Mouse (Mus musculus) gastrocnemius, adult 18-20 months (tissue): ENCODE results near the gene Itga2. TPM values are rescaled to one million over a fixed set of nuclear protein-coding genes. Genes with fewer than 3 reads are reported as not detected.

ENCODE experiments used
- DNase-seq: peaks from one replicate; pipeline ENCODE4 v3.0.0; 2021; ENCODE audit warnings: low spot score
- long read RNA-seq, 2 experiments: library from polyadenylated mRNA; stranded (forward); transcript quantifications; one replicate each; pipeline ENCODE4 v2.0.0; 2021
- total RNA-seq, 2 experiments: library from RNA; stranded (reverse); gene quantifications; 2 replicates each; pipeline ENCODE4 v1.2.3; 2021

Itga2 gene
- under 1 TPM; 0.33 to 0.43 TPM for total RNA-seq
- long read RNA-seq, experiment 1: 0 reads
- long read RNA-seq, experiment 2: 0 reads

DNA sequence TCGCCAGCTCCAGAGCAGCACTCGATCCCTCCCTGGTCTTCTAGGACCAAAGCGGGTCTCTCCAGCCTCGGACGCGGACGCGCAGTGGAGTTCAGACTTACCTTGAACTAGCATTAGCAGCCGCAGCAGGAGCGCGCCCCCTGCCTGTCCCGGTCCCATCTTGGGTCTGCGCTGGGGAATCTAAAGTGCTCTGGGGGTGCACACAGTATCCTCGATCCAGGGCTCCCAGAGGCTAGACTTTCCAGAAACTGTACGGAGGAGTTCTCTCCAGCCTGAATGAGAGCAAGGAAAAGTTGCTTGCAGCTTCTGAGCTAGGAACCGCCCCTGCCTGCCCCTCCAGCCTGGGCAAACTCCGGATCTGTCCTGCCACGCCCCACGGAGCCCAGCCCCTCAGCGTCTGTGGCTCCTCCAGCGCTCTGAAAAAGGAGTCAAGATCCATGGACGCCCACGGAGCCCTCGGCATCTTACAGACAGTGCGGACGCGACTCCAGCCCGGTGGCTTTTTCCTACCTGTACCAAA is at the start of gene Itga2:
Gene Itga2, minus strand, starts transcription at position 326 of the 520 bp plus-strand sequence.
- DNase-seq: peak; percentile 50

- no peak for DNase-seq
Observed at GRCm38 (mm10) chr13:114980831-114981419, 49.0 kb upstream of the Itga2 start.

- DNase-seq: no peak
Observed at GRCm38 (mm10) chr13:114974484-114975042, 42.7 kb upstream of the Itga2 start.

DNA sequence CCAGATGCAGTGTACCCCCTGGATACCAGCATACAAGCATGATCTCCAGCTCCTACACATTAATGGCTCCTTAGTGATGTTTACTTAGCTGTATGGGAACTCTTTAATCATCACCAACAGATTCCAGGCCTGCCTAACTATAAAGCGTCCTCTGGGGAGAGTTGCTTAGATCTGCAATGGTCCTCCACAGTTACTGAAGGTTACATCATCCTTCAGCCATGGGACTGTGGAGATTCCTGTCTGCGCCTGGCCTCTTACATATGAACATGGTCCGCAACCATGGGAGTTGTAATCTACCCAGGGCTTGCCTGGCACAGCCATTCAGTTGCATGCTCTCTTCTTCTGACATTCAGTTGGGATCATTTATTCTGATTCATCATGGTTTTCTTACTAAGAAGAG is 40.0 kb upstream of the Itga2 start:
- no peak for DNase-seq

GRCm38 (mm10) chr13:114964233-114964632 is 32.3 kb upstream of the Itga2 start:
- peak; percentile 68 for DNase-seq

DNA sequence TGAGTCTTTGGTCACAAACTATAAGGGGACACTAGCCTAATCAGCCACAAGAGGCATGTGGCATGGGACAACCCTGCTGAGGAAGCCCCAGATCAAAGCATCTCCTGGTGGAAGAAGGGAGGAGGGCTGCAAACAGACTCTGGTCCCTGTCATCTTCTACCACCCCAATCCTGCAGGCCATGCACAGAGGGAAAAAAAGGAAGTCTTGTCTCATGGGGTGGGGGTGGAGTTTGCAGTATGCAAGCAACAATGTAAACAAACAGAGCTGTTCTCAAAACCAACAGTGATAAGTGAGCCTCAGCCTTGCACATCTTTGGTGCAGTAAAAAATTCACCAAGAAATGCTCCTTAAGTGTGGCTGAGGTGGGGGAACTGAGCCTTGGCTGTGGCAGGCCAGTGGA is 22.6 kb upstream of the Itga2 start:
- no peak for DNase-seq

- DNase-seq: no peak
Observed at GRCm38 (mm10) chr13:114933541-114933940, 1.6 kb upstream of the Itga2 start.

GRCm38 (mm10) chr13:114930996-114931649 is 777 bp downstream of the Itga2 start:
- no peak for DNase-seq

DNA sequence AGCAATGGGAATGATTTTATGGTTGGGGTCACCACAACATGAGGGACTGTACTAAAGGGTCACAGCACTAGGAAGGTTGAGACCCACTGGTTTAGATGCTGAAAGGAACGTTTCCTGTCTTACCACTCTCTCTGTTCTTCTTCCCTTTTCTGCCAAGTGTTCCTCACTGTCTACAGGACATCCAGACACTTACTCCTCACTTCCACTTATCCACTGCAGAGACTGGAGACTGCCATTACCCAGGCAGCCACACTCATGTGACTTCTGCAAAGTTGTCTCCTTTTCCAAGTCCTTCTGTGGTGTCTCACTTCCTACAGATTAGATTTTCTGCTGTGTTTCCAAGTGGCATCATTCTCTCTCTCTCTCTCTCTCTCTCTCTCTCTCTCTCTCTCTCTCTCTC is 7.1 kb downstream of the Itga2 start:
- DNase-seq: no peak

GRCm38 (mm10) chr13:114923331-114923730 is 8.6 kb downstream of the Itga2 start:
- DNase-seq: no peak

DNA sequence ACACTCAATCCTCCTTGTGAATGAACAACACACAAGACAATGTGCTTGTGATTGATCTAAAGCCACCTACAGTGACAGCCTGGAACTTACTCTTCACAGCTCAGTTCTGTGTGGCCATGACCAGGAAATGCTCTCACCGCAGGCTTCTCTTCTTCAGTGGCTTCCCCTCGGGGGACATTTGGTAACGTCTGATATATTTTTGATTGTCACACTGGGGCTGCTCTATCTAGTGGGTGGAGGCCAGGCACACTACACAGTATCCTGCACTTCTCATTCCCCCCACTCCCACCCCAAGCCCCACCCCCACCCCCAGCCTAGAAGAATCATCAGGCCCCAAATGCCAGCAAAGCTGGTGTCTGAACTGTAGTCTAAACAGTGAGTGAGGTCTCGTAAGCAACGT is 16.1 kb downstream of the Itga2 start:
- DNase-seq: no peak

- DNase-seq: no peak
Observed at GRCm38 (mm10) chr13:114914963-114915362, 16.9 kb downstream of the Itga2 start.

- DNase-seq: no peak
Observed at GRCm38 (mm10) chr13:114914559-114914958, 17.3 kb downstream of the Itga2 start.

GRCm38 (mm10) chr13:114910629-114911028 is 21.3 kb downstream of the Itga2 start:
- no peak for DNase-seq

DNA sequence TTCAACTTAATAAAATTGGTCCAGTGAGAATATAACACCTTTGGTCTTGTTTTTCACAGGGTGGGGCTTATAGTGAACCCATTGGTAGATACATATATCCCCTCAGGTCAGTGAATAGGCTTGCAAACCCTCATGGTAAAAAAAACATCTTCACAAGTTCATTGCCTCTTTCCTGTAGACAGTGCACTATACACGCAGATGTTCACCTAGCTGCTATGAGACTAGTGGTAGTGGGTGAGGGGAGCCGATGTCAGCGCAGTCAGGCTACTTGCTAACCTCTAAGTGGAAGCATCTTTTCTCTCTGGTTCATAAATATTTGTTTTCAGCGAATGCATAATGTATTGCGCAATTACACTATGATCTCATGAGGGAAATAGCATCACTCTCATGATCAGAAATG is 22.4 kb downstream of the Itga2 start:
- DNase-seq: no peak

DNA sequence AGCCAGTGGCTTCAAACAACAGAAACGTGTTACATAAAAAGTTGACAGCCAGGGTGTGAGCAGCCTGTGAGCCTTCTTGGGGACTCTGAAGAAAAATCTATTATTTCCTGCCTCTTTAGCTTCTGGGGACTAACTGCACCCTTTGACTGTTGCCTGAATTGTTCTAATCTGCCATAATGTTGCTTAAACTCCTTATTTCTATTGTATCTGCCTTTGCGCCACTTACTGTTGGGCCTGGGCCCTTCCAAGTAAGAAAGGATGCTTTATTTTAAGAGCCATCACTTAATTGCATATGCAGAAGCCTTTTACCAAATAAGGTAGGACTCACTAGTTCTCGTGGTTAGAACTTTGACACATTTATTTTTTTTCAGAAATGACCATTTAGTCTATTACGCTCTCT is 24.0 kb downstream of the Itga2 start:
- no peak for DNase-seq

DNA sequence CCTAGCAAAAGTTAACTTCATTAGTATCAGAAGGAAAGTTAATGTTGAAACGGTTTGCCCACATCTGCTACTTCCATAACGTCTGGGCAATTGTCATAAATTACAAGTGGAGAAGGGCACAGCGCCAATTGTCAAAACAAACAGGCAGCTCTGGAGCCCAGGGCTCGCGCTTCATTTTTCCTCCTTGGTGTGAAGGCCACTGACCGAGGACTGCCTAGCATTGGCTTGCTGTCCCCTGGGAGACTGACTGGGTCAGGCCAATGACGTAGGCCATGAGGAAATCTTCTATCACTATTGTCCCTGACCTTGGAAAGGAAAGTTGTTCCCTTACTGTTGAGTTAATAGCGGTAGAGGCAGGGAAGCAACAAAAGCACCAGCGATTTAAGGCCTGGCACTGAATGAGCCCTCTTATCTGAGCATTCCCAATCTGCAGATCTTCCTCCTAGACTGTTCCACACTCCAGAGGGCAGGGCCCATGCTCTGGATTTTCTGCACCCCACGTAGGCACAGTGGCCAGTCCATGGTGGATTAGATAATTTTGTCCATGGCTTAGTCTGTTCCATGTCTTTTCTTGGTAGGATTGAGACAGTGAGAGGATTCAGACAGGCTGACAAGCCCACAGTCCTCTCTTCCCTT is 35.0 kb downstream of the Itga2 start:
- DNase-seq: peak; percentile 54

- DNase-seq: peak; percentile 21
Observed at GRCm38 (mm10) chr13:114895896-114896295, 36.0 kb downstream of the Itga2 start.

- DNase-seq: no peak
Observed at GRCm38 (mm10) chr13:114894718-114895117, 37.2 kb downstream of the Itga2 start.

GRCm38 (mm10) chr13:114891655-114892054 is 40.2 kb downstream of the Itga2 start:
- no peak for DNase-seq

DNA sequence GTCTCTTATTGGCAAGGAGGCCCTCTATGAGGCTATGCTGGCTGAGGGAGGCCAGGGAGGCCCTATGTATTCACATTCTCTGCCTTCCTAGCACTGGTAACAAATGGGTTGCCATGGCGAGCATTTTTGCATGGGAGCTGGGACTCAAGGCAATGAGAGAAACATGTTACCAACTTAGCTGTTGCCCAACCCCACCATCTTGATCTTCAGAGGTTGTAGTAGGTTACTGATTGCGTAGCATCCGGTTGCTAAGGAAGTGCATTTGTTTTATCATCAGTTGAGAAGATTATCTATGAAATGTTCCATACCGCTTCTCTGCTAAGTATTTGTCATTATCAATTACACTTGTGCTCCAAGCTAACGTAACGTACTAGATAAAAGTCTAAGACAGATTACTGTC is 44.2 kb downstream of the Itga2 start:
- no peak for DNase-seq

DNA sequence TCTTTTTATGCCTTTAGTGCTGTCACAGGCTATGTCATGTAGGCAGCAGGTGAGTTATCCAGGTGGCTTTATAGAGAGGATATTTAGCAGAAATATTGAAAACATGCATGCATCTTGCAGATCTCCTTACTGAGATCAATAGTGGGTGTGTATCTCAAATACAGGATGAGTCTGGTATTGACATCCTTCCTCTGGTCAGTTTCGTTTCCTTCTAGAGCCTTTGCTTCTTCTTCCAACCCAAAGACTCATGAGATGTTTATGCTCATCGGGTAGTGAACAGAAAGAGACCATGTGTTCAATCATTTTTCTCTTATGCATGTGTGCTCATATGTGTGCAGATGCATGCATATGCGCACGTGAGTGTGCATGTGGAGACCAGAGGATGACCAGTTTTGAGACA is 44.6 kb downstream of the Itga2 start:
- no peak for DNase-seq
